ENCODE assay signal across 8 mouse cellular contexts in genomic region chr5:150717775-150718174, GRCm38 (mm10). TPM values are rescaled to one million over a fixed set of nuclear protein-coding genes. Genes with fewer than 3 reads are reported as not detected.
DNase-seq lines count a peak whose midpoint lies in the region; ATAC-seq and TF ChIP-seq lines count a peak whose summit lies in the region.

No protein-coding gene starts in this region.

- H3K27me3 ChIP-seq in hindbrain, embryonic 12.5 days, result no peaks in the 10 kb centered on the region
- no peaks in the 10 kb centered on the region for H3K27me3 ChIP-seq in liver, embryonic 12.5 days (replicated peaks)
- H3K27me3 ChIP-seq in neural tube, embryonic 14.5 days (ENCODE audit: control insufficient read depth, insufficient read depth, low read length), result no peaks in the 10 kb centered on the region

- DNase-seq in adrenal gland, postnatal 10 days, result peak; percentile 10
- no peak for DNase-seq in adrenal gland, postnatal 4 days (ENCODE audit: low spot score in 2 of 2)
- peak; percentile 25 for DNase-seq in ES-E14 (ENCODE audit: low read depth, low spot score)
- peak; percentile 47 to 50 for DNase-seq in cerebellum, postnatal 14 days
- no peak for DNase-seq in left cerebral cortex, postnatal 36 days (ENCODE audit: low spot score in 2 of 2)

- in situ Hi-C loops in ES-E14 (cut with MboI; ENCODE audit: low sequenced_read_pairs in 2 of 2, unreplicated experiment in 2 of 2), result no loop called here

- no peak overlapping the region; the same call in 1 of the 2 replicates for H3K9ac ChIP-seq in ES-E14 (ENCODE audit: insufficient read depth, low read depth, low read length, poor library complexity, severe bottlenecking)
- H3K9ac ChIP-seq in hindbrain, embryonic 12.5 days, result no peak overlapping the region
- no peak overlapping the region for H3K9ac ChIP-seq in liver, embryonic 12.5 days
- H3K9ac ChIP-seq in neural tube, embryonic 14.5 days (replicated peaks; ENCODE audit: low read depth, low read length), result no peak overlapping the region

- H3K36me3 ChIP-seq in ES-E14 (ENCODE audit: control insufficient read depth, insufficient read depth, low read length, poor library complexity, severe bottlenecking), result no peaks in the 10 kb centered on the region
- H3K36me3 ChIP-seq in hindbrain, embryonic 12.5 days, result 0 out of 2 replicates have a peak, but pooled peaks cover 8% of the 10 kb centered on the region
- H3K36me3 ChIP-seq in liver, embryonic 12.5 days, result peaks cover 19% of the 10 kb centered on the region
- 0 out of 2 replicates have a peak, but pooled peaks cover 7% of the 10 kb centered on the region for H3K36me3 ChIP-seq in neural tube, embryonic 14.5 days (ENCODE audit: control insufficient read depth, insufficient read depth, low read length)

- no peaks in the 10 kb centered on the region for H3K9me3 ChIP-seq in ES-E14 (ENCODE audit: control insufficient read depth, insufficient read depth, low read depth, low read length)
- H3K9me3 ChIP-seq in hindbrain, embryonic 12.5 days (replicated peaks), result no peaks in the 10 kb centered on the region
- H3K9me3 ChIP-seq in liver, embryonic 12.5 days (replicated peaks), result no peaks in the 10 kb centered on the region
- H3K9me3 ChIP-seq in neural tube, embryonic 14.5 days (ENCODE audit: control insufficient read depth, low read length), result no peaks in the 10 kb centered on the region

- intact Hi-C loops in left cerebral cortex, postnatal 36 days (cut with DNase I), result loop anchor here (5.0 kb wide), 1 partner anchor 45 kb away; the partner anchor contains the start of gene Pds5b

- no peak overlapping the region for H3K4me3 ChIP-seq in ES-E14 (ENCODE audit: insufficient read depth in 1 of 2, low read depth in 1 of 2, low read length in 2 of 2, poor library complexity in 1 of 2, severe bottlenecking in 1 of 2)
- no peak overlapping the region for H3K4me3 ChIP-seq in hindbrain, embryonic 12.5 days
- no peak overlapping the region for H3K4me3 ChIP-seq in liver, embryonic 12.5 days
- no peak overlapping the region for H3K4me3 ChIP-seq in neural tube, embryonic 14.5 days (ENCODE audit: low read depth, low read length)

- no peaks in the 10 kb centered on the region for H3K4me1 ChIP-seq in ES-E14 (ENCODE audit: control insufficient read depth in 2 of 2, insufficient read depth in 2 of 2, low read length in 2 of 2, poor library complexity in 1 of 2)
- H3K4me1 ChIP-seq in hindbrain, embryonic 12.5 days, result 0 out of 2 replicates have a peak, but pooled peaks cover 2% of the 10 kb centered on the region
- H3K4me1 ChIP-seq in liver, embryonic 12.5 days, result peaks cover 13% of the 10 kb centered on the region
- 0 out of 2 replicates have a peak, but pooled peaks cover 3% of the 10 kb centered on the region for H3K4me1 ChIP-seq in neural tube, embryonic 14.5 days (ENCODE audit: control insufficient read depth, insufficient read depth, low read length)

- no peak overlapping the region for H3K4me2 ChIP-seq in hindbrain, embryonic 12.5 days (replicated peaks)
- no peak overlapping the region for H3K4me2 ChIP-seq in liver, embryonic 12.5 days
- no peak overlapping the region for H3K4me2 ChIP-seq in neural tube, embryonic 14.5 days (ENCODE audit: low read depth, low read length)

- WGBS in hindbrain, embryonic 12.5 days, result 11% methylated on average over 4 of the region's 4 CpGs
- WGBS in liver, embryonic 12.5 days (ENCODE audit: insufficient replicate concordance), result 25% methylated on average over 4 of the region's 4 CpGs
- WGBS in neural tube, embryonic 14.5 days, result 8% methylated on average over 4 of the region's 4 CpGs

- H3K27ac ChIP-seq in ES-E14 (ENCODE audit: insufficient read depth, low read depth, low read length, poor library complexity, severe bottlenecking), result no peak overlapping the region
- H3K27ac ChIP-seq in hindbrain, embryonic 12.5 days, result peak overlapping the region; percentile 23; the same call in 1 of the 2 replicates
- H3K27ac ChIP-seq in liver, embryonic 12.5 days, result no peak overlapping the region
- no peak overlapping the region for H3K27ac ChIP-seq in neural tube, embryonic 14.5 days (ENCODE audit: low read depth, low read length)

- ATAC-seq in hindbrain, embryonic 12.5 days (ENCODE audit: low FRiP score), result peak; percentile 67; the same call in 1 of the 2 replicates
- ATAC-seq in liver, embryonic 12.5 days, result peak; percentile 68
- peak; percentile 77; the same call in 1 of the 2 replicates for ATAC-seq in neural tube, embryonic 14.5 days (ENCODE audit: low read depth)

TF ChIP-seq in ES-E14, 5 proteins besides CTCF, POLR2A, EP300 and RAD21:
- no peak for TF ChIP-seq HCFC1 (IDR thresholded peaks at IDR 0.05; ENCODE audit: borderline replicate concordance, insufficient read depth, low read length)
- no peak for TF ChIP-seq ZC3H11A (IDR thresholded peaks at IDR 0.05; ENCODE audit: borderline replicate concordance, low read depth, low read length)
- no peak for TF ChIP-seq CHD2 (IDR thresholded peaks at IDR 0.05; ENCODE audit: low read depth, low read length)
- TF ChIP-seq MAFK (IDR thresholded peaks at IDR 0.05; ENCODE audit: insufficient read depth, low read depth, low read length), result no peak
- TF ChIP-seq ZNF384 (IDR thresholded peaks at IDR 0.05; ENCODE audit: low read depth, low read length), result no peak

RNA-seq across cellular contexts. Expression of gene Pds5b, which starts 44.2 kb away (rescaled TPM):
- 10 to 100 TPM; 25.9 to 35.0 TPM for total RNA-seq in adrenal gland, postnatal 10 days (2021)
- 10 to 100 TPM; 37.8 to 41.5 TPM for total RNA-seq in adrenal gland, postnatal 4 days (2021)
- 24.8 and 26.6 TPM in 2 replicates for total RNA-seq in ES-E14 (2012; rRNA removed)
- polyA plus RNA-seq in hindbrain, embryonic 12.5 days (2016; fragmentation: Nextera tagmentation; extraction: Ambion mirVana), result 38.6 and 44.8 TPM in 2 replicates
- 16.4 and 16.7 TPM in 2 replicates for polyA plus RNA-seq in liver, embryonic 12.5 days (2016; fragmentation: Nextera tagmentation; extraction: Ambion mirVana)
- polyA plus RNA-seq in neural tube, embryonic 14.5 days (2014; fragmentation: Nextera tagmentation; extraction: Ambion mirVana), result 52.2 and 55.5 TPM in 2 replicates
- 10 to 100 TPM; 71.3 to 82.9 TPM for total RNA-seq in left cerebral cortex, postnatal 36 days (2021)

RNA-seq across cellular contexts. Expression of gene N4bp2l2, which starts 51.8 kb away (rescaled TPM):
- 10 to 100 TPM; 72.4 to 81.4 TPM for total RNA-seq in adrenal gland, postnatal 10 days (2021)
- 100 to 1,000 TPM; 116 to 123 TPM for total RNA-seq in adrenal gland, postnatal 4 days (2021)
- 55.6 and 58.4 TPM in 2 replicates for total RNA-seq in ES-E14 (2012; rRNA removed)
- polyA plus RNA-seq in hindbrain, embryonic 12.5 days (2016; fragmentation: Nextera tagmentation; extraction: Ambion mirVana), result 37.1 and 39.3 TPM in 2 replicates
- polyA plus RNA-seq in liver, embryonic 12.5 days (2016; fragmentation: Nextera tagmentation; extraction: Ambion mirVana), result 25.6 and 29.5 TPM in 2 replicates
- 39.1 and 45.4 TPM in 2 replicates for polyA plus RNA-seq in neural tube, embryonic 14.5 days (2014; fragmentation: Nextera tagmentation; extraction: Ambion mirVana)
- total RNA-seq in left cerebral cortex, postnatal 36 days (2021), result 10 to 100 TPM; 68.0 to 91.7 TPM

Comparison
In these comparisons a context has a peak if more than half of its experiments do, and no peak if none do; other contexts are left out.
1. DNase-seq: peak in adrenal gland, postnatal 10 days (single experiment), ES-E14 (single experiment) and cerebellum, postnatal 14 days (2 of 2); none in adrenal gland, postnatal 4 days (0 of 2) and left cerebral cortex, postnatal 36 days (0 of 2).
2. Peak in every context shown above with its lines, with median percentiles within 50 percentile points of each other: ATAC-seq.